Mouse (Mus musculus) intestine, embryonic 15.5 days (tissue): ENCODE data around the gene Pan3. TPM values are rescaled to one million over a fixed set of nuclear protein-coding genes. Genes with fewer than 3 reads are reported as not detected.

Experiments
- ATAC-seq: fragments of 200-750 bp; cut with Nextera tagmentation; 2 replicates; pipeline ENCODE4 v1.8.0; 2017; ENCODE audit warnings: moderate TSS enrichment, moderate library complexity
- H3K27ac ChIP-seq: fragments of 300-500 bp; sonication (generic); 2 replicates; pipeline ENCODE4 v1.5.1; 2015; ENCODE audit warnings: mild to moderate bottlenecking, inconsistent platforms
- H3K27me3 ChIP-seq: fragments of 300-500 bp; sonication (generic); replicated peaks from 2 replicates; pipeline ENCODE4 v1.6.1; 2015; ENCODE audit warnings: inconsistent platforms
- H3K36me3 ChIP-seq: fragments of 300-500 bp; sonication (generic); 2 replicates; pipeline ENCODE4 v1.6.1; 2015; ENCODE audit warnings: inconsistent platforms
- H3K4me1 ChIP-seq: fragments of 300-500 bp; sonication (generic); replicated peaks from 2 replicates; pipeline ENCODE4 v1.6.1; 2015; ENCODE audit warnings: inconsistent platforms
- H3K4me2 ChIP-seq: fragments of 300-500 bp; sonication (generic); replicated peaks from 2 replicates; pipeline ENCODE4 v1.6.1; 2015; ENCODE audit warnings: mild to moderate bottlenecking, inconsistent platforms
- H3K4me3 ChIP-seq: fragments of 300-500 bp; sonication (generic); replicated peaks from 2 replicates; pipeline ENCODE4 v1.5.1; 2015; ENCODE audit warnings: inconsistent platforms
- H3K9ac ChIP-seq: fragments of 300-500 bp; sonication (generic); 2 replicates; pipeline ENCODE4 v1.6.1; 2015; ENCODE audit warnings: inconsistent platforms
- H3K9me3 ChIP-seq: fragments of 300-500 bp; sonication (generic); 2 replicates; pipeline ENCODE4 v1.6.1; 2016; ENCODE audit warnings: inconsistent platforms
- WGBS: fragments of 180-500 bp; shearing (Covaris S2); methylation state at CpG from one replicate; pipeline ENCODE4 v1.1.7; 2015; 5-methylcytosine and 5-hydroxymethylcytosine counted together
- polyA plus RNA-seq: library from polyadenylated mRNA; unstranded; fragments of >200 nt; fragmentation: Nextera tagmentation; extraction: Ambion mirVana; gene quantifications from 2 replicates; pipeline ENCODE4 v1.2.1, GENCODE M21; 2015

The Pan3 gene
- polyA plus RNA-seq, 1 experiment from 2014 or later: 64.5 TPM

DNA sequence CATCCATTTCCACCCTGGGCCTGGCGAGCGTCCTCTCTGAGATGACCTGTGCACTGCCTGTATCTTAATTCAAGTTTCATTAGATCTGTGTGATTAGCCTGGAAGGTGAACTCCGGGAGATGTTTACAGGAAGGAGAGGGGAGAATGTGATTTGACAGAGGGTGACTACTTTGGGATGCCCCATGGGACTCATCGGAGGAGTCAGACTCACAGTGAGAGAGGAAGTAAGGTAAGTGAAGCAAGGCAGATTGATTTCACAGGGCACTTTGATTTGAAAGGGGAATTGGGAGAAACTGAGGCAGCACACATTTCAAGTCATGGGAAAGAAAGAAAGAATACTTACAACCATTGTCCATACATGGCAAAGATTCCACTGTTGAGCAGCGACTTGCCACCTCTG, 23.8 kb upstream of the Pan3 start:
- no peak overlapping the region for H3K4me3 ChIP-seq
- no peaks in the 10 kb centered on the region for H3K9me3 ChIP-seq
- H3K4me1 ChIP-seq: no peaks in the 10 kb centered on the region
- no peaks in the 10 kb centered on the region for H3K36me3 ChIP-seq
- 76% methylated on average over 5 of the region's 5 CpGs for WGBS
- peaks cover 9% of the 10 kb centered on the region for H3K27me3 ChIP-seq
- no peak overlapping the region for H3K27ac ChIP-seq
- H3K4me2 ChIP-seq: no peak overlapping the region
- no peak for ATAC-seq
- no peak overlapping the region for H3K9ac ChIP-seq

DNA sequence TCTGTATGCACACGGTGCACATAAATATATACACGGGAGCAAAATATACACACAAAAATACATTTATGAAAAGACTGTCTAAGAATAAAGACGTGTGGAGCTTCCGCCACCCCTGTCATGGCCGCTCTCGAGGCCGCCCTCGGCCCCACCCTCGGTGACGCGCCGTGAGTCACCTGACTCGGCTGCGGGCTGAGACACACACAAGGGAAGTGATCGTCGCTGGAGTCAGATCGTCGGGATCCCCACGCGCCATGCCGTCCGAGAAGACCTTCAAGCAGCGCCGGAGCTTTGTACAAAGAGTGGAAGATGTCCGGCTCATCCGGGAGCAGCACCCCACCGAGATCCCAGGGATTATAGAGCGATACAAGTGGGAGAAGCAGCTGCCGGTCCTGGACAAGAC, 21.2 kb upstream of the Pan3 start:
- ATAC-seq: no peak
- Histone ChIP-seq H3K27me3 (no peaks in the 10 kb centered on the region), H3K4me1 (no peaks in the 10 kb centered on the region), H3K9me3 (no peaks in the 10 kb centered on the region), H3K9ac (no peak overlapping the region), H3K4me3 (peak overlapping the region; percentile 16; the same call in 1 of the 2 replicates), H3K4me2 (peak overlapping the region; percentile 37), H3K36me3 (no peaks in the 10 kb centered on the region), H3K27ac (no peak overlapping the region)
- WGBS: 57% methylated on average over 29 of the region's 29 CpGs

DNA sequence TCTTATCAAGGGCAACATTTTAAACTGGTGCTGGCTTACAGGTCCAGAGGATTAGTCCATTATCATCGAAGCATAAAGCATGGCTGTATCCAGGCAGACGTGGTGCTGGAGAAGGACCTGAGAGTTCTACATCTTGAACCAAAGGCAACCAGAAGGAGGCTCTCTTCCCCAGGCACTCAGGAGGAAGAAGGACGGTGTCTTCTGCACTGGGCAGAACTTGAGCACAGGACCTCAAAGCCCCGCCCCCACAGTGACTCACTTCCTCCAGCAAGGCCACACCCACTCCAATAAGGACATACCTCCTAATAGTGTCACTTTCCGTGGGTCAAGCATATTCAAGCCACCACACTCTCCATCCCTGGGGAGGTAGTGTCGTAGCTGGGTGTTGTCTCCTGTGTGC, 19.4 kb upstream of the Pan3 start:
- no peak overlapping the region for H3K4me2 ChIP-seq
- H3K4me3 ChIP-seq: no peak overlapping the region
- no peak for ATAC-seq
- no peaks in the 10 kb centered on the region for H3K27me3 ChIP-seq
- H3K36me3 ChIP-seq: no peaks in the 10 kb centered on the region
- H3K4me1 ChIP-seq: no peaks in the 10 kb centered on the region
- H3K27ac ChIP-seq: no peak overlapping the region
- 86% methylated on average over 6 of the region's 6 CpGs for WGBS
- no peak overlapping the region for H3K9ac ChIP-seq
- H3K9me3 ChIP-seq: no peaks in the 10 kb centered on the region

DNA sequence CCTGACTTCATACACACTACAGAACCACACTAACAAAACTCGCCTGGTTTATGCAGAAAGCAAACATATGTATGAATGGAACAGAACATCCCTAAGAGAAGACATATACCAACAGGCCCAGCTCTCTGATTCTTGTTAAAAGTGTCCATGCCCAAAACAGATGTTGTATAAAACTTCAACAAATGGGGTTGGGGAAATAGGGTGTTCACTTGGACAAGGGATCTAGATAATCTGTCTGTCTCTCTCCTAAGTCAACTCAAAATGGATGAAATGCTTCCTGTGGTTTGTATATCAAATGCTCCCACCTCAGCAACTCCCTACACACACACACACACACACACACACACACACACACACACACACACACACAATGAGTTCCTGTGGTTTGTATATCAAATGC, 12.0 kb upstream of the Pan3 start:
- WGBS: 78% methylated on average over 1 of the region's 1 CpGs
- Histone ChIP-seq H3K4me3 (no peak overlapping the region), H3K4me1 (no peaks in the 10 kb centered on the region), H3K27me3 (no peaks in the 10 kb centered on the region), H3K4me2 (no peak overlapping the region), H3K9ac (no peak overlapping the region), H3K27ac (no peak overlapping the region), H3K9me3 (no peaks in the 10 kb centered on the region), H3K36me3 (no peaks in the 10 kb centered on the region)
- no peak for ATAC-seq

DNA sequence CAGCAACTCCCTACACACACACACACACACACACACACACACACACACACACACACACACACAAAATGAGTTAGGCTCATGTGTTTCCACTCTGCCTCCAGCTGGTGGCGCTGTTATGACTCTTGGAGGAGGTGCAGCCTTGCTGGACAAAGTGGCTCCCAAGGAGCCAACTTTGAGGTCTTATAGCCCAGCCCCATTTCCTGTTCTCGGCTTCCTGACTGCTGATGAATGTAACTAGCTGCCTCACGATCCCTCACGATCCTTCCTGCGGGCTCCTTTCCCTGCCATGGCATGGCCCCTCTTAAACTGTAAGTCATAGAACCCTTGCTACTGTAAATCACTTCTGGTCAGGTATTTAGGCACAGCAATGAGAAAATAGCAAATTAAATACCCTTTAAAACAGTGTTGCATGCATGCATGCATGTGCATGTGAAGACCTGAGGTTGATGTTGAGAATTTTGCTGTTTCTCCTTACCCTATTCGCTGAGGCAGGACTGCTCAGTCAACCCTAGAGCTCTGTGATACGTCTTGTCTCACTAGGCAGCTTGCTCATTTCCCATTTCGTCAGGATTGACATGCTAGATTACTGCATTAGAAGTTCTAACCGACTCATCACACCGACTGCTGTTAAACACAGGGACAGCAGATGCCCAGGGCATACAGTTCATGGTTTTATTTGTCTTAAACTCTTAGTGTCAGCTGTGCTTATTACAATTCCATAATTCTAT, 11.4 kb upstream of the Pan3 start:
- Histone ChIP-seq H3K27ac (no peak overlapping the region), H3K4me1 (no peaks in the 10 kb centered on the region), H3K36me3 (no peaks in the 10 kb centered on the region), H3K27me3 (no peaks in the 10 kb centered on the region), H3K9ac (no peak overlapping the region), H3K4me3 (no peak overlapping the region), H3K9me3 (no peaks in the 10 kb centered on the region), H3K4me2 (no peak overlapping the region)
- ATAC-seq: no peak
- WGBS: 38% methylated on average over 10 of the region's 10 CpGs

DNA sequence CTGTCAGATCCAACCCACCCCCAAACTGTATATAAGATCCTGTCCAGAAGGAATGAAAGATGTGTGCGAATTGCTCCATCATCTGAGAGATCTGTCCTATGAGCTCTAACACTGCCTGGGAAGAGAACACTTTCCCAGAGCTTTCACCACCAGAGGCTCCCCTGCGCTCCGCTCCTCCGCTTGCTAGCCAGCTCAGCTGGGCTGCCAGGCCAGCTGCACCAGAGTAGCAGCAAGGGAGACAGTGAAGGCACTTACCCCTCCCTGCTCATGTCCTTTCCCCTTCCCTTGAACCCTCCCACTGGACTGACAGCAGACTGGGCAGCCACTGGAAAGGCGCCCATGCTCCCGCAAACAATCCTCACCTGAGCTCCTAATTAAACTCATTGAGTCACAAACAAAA, 6.3 kb upstream of the Pan3 start:
- Histone ChIP-seq H3K27ac (no peak overlapping the region), H3K4me2 (no peak overlapping the region), H3K9me3 (no peaks in the 10 kb centered on the region), H3K4me3 (no peak overlapping the region), H3K4me1 (no peaks in the 10 kb centered on the region), H3K36me3 (no peaks in the 10 kb centered on the region), H3K9ac (no peak overlapping the region), H3K27me3 (no peaks in the 10 kb centered on the region)
- 43% methylated on average over 6 of the region's 6 CpGs for WGBS
- ATAC-seq: 0 out of 2 replicates have a peak, but pooled peaks have one; percentile 10

DNA sequence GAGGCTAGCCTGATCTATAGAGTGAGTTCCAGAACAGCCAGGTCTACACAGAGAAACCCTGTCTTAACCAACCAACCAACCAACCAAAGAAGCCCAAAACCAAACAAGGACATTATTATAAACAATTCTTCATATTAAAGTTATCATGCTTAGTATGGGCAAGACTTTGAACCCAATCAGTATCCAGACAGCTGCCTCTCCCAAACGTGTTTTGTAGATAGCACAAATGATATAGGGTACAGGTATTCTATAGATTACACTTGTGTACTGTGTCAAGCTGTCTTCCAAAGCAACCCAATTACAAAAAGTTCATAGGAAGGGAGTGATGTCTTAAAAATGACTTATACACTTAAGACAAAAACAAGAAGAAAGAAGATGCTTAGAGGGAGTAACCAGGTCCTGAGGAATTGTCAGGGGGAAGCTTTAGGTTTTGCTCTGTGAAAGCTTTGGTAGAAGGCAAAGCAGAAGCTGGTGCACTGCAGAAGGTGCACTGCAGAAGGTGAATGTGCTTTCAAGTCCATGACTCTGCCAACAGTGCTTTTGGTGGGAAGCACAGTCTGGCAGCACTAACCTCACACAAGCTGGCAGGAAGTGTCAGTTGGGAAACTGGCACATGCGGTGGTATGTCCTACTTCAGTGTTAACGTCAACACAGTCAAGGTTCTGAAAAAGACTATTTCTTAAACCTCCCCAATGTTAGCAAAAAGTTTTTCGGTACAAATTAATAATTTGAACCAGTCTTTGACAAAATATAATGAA, 3.7 kb upstream of the Pan3 start:
- Histone ChIP-seq H3K27me3 (no peaks in the 10 kb centered on the region), H3K9me3 (no peaks in the 10 kb centered on the region), H3K9ac (no peak overlapping the region), H3K4me3 (no peak overlapping the region), H3K36me3 (no peaks in the 10 kb centered on the region), H3K4me2 (no peak overlapping the region), H3K4me1 (no peaks in the 10 kb centered on the region; the same call in 1 of the 2 replicates), H3K27ac (no peak overlapping the region)
- ATAC-seq: no peak
- 71% methylated on average over 4 of the region's 4 CpGs for WGBS

DNA sequence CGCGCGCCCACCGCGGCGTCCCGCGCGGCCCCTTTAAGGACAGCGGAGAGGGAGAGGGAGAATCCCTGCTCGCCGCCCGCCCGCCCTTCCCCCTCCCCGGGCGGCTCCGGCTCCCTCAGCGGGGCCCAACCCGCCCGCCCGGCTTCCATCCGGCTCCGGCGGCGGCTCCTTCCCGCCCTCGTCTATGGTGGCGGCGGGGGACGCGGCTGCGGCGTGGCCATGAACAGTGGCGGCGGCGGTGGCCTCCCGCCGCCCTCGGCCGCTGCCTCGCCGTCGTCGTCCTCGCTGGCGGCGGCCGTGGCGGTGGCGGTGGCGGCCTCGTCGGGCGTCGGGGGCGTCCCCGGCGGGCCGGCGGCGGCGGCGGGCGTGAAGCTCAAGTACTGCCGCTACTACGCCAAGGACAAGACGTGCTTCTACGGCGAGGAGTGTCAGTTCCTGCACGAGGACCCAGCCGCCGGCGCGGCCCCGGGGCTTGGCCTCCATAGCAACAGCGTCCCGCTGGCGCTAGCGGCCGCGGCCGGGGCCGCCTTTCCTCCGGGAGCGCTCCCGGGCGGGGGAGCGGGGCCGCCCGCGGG, 487 bp downstream of the Pan3 start:
- Histone ChIP-seq H3K27me3 (no peaks in the 10 kb centered on the region), H3K4me1 (peaks cover 23% of the 10 kb centered on the region)
- under 1% methylated on average over 55 of the region's 91 CpGs for WGBS

DNA sequence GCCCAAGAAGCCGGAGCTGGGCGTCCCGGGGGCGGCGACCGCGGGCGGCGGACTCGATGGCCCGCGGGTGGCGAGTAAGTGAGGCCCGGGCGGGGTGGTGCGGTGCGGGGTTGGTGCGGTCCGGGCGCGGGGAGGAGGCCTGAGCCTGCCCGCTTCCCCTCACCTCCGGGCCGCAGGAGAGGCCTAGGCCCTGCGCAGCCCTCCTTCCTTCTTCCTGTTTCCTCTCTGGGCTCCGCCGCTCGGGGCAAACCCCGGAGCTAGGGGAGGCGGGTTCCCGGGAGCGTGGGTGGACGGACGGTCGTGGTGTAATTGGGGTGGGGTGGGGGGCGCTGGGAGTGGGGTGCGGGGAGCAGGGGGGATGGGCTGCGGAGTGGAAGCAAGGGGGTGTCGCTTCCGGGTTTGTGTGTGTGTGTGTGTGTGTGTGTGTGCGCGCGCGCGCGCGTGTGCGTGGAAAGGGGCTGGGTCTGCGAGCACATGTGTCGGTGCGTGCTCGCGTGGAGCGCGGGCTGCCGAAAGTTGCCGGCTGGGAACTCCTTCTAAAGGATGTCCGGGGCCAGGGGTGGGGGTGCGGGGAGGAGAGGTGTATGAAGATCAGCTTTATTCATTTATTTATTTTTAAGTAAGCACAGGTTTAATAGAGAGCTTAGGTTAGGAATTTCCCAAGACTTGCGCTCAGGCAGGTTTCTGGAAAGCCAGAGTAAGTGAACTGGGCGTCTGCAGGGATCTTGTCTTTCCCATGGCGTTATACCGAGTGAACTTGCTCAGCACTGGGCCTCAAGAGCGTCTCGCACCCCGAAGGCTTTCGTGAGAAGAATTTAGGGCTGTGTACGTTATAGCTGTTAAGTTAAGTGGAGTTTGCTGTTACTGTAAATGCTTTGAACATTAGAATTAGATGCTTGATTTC, 1.2 kb downstream of the Pan3 start:
- H3K9ac ChIP-seq: peak overlapping the region; percentile 96
- peaks cover 27% of the 10 kb centered on the region for H3K4me1 ChIP-seq
- peak overlapping the region; percentile 99 for H3K4me3 ChIP-seq
- WGBS: 1% methylated on average over 66 of the region's 68 CpGs
- ATAC-seq: peak; percentile 72
- H3K9me3 ChIP-seq: no peaks in the 10 kb centered on the region
- no peaks in the 10 kb centered on the region for H3K36me3 ChIP-seq
- peak overlapping the region; percentile 99 for H3K27ac ChIP-seq
- peak overlapping the region; percentile 70 for H3K4me2 ChIP-seq
- no peaks in the 10 kb centered on the region for H3K27me3 ChIP-seq

More for the DNA sequence above, 487 bp downstream of the Pan3 start:
- Histone ChIP-seq H3K4me3 (peak overlapping the region; percentile 99), H3K9me3 (no peaks in the 10 kb centered on the region), H3K4me2 (peak overlapping the region; percentile 70), H3K9ac (peak overlapping the region; percentile 96), H3K27ac (peak overlapping the region; percentile 99), H3K36me3 (no peaks in the 10 kb centered on the region)
- peak; percentile 92 for ATAC-seq

DNA sequence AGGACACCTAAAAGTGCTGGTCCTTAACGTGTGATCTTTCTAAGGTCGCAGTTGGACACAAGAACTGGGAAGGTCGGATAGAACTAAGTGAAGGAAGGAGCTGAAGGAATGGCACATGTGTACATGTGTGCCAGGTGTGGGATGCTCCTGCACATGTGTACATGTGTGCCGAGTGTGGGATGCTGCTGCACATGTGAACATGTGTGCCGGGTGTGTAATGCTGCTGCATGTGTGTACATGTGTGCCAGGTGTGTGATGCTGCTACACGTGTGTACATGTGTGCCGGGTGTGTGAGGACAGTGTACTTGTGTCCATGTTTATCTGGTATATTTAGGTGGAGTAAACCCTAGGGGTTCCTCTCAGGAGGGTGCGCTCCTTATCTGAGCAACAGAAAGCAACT, 3.0 kb downstream of the Pan3 start:
- no peak overlapping the region for H3K9ac ChIP-seq
- 88% methylated on average over 8 of the region's 8 CpGs for WGBS
- H3K27me3 ChIP-seq: no peaks in the 10 kb centered on the region
- H3K4me3 ChIP-seq: no peak overlapping the region
- H3K27ac ChIP-seq: no peak overlapping the region
- ATAC-seq: no peak
- no peaks in the 10 kb centered on the region for H3K36me3 ChIP-seq
- H3K4me1 ChIP-seq: peaks cover 30% of the 10 kb centered on the region
- H3K9me3 ChIP-seq: no peaks in the 10 kb centered on the region
- H3K4me2 ChIP-seq: no peak overlapping the region

DNA sequence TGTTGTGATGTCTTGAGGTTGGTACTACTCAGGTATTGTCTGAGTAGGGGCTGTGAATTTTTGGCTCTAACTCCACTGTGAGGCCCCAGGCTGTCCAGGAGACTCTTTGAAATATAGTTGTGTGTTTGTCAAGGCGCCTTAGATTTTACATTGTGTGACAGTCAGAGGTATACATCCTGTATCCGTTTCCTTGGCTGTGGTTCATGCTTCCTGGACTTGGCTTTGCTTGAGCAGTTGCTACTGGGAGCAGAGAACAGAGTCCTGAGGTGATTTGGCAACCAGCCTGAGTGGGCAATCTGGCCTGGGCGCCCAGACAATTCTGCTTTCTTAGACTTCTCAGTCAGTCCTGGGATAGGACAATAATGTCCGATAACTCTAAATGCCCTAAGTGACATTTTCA, 5.3 kb downstream of the Pan3 start:
- Histone ChIP-seq H3K4me2 (peak overlapping the region; percentile 22; the same call in 1 of the 2 replicates), H3K9me3 (no peaks in the 10 kb centered on the region), H3K4me1 (peaks cover 30% of the 10 kb centered on the region), H3K27me3 (no peaks in the 10 kb centered on the region), H3K27ac (no peak overlapping the region), H3K9ac (no peak overlapping the region), H3K36me3 (0 out of 2 replicates have a peak, but pooled peaks cover 2% of the 10 kb centered on the region), H3K4me3 (no peak overlapping the region)
- ATAC-seq: no peak
- WGBS: 56% methylated on average over 4 of the region's 4 CpGs

DNA sequence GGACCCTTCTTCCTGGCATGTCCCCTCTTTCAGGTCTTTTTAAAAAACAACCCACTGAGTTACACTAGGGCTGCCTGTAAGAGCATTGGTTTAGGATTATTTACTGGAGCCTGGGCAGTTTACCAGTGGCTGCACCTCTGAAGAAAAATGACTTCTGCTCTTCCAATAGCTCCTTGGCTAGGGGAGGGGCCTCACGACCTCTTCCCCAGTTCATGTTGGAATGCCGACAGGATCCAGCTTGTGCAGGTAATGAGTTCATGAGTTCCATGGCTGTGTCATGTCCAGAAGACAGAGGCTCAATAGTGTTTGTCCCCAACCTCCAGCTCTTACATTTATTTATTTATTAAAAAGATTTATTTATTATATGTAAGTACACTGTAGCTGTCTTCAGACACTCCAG, 5.8 kb downstream of the Pan3 start:
- H3K4me2 ChIP-seq: peak overlapping the region; percentile 22; the same call in 1 of the 2 replicates
- H3K36me3 ChIP-seq: 0 out of 2 replicates have a peak, but pooled peaks cover 2% of the 10 kb centered on the region
- ATAC-seq: no peak
- 37% methylated on average over 2 of the region's 2 CpGs for WGBS
- no peak overlapping the region for H3K4me3 ChIP-seq
- no peaks in the 10 kb centered on the region for H3K9me3 ChIP-seq
- H3K4me1 ChIP-seq: peaks cover 30% of the 10 kb centered on the region
- H3K27ac ChIP-seq: no peak overlapping the region
- no peaks in the 10 kb centered on the region for H3K27me3 ChIP-seq
- H3K9ac ChIP-seq: no peak overlapping the region
